Mouse (Mus musculus): ENCODE results near the gene Phospho2. TPM values are rescaled to one million over a fixed set of nuclear protein-coding genes. Genes with fewer than 3 reads are reported as not detected.

Phospho2 gene
- polyA plus RNA-seq, 1 experiment from 2014 or later = 26.1 TPM

DNA sequence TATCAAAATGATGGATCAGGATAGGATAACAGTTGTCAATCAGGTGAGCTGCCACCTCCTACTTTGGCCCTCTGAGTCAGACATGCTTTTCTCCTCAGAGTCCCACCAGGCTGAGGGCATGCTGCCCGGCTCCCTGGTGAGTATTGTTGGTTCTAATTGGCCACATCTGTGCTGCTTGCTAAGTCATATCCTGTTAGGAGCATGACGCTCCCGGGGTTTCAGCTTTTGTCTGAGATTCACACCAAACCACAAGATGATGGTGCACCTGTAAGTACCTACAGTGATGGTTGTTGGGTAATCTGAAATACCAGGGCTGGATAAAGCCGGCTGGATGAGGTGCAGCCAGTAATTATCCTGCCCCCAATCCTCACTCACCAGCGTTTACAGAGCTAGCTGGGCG lies 50.8 kb downstream of the Phospho2 start:
- ChIA-PET POLR2A (no interaction called here), CTCF (no interaction called here)
- DNase-seq (ENCODE audit: low read depth, low spot score) = no peak
- ATAC-seq = no peak
- no peaks in the 10 kb centered on the region for H3K27me3 ChIP-seq
- no peak for TF ChIP-seq CTCF (IDR thresholded peaks at IDR 0.05)
- in situ Hi-C loops (cut with MboI; ENCODE audit: low pct_unique_long_range_greater_than_20kb) = no loop called here

DNA sequence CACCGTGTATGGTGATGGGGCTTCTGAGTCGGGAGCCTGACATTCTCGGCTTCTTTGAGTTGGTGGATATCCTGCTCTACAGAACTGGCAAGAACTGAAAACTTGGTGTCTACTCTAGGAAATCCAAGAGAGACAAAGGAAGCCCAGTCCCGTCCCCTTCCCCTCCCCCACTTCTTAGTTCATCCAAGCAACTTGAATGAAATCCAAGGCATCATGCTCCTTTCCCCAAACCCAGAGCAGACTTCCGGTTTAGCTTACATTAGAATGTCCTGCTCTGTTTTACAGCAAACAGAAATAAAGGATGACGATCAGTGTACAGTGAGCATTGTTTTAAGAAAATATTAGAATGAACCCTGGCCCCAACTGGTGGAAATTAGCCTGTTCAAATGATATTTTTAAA lies 59.8 kb downstream of the Phospho2 start:
- in situ Hi-C loops (cut with MboI; ENCODE audit: low pct_unique_long_range_greater_than_20kb) = no loop called here
- no peak for ATAC-seq
- ChIA-PET POLR2A (interaction anchor here (0.7 kb wide), 1 partner anchor 507 kb away, joined by 4 read pairs; no protein-coding TSS in a partner anchor), CTCF (no interaction called here)
- no peak for TF ChIP-seq CTCF (IDR thresholded peaks at IDR 0.05)
- no peak for DNase-seq (ENCODE audit: low read depth, low spot score)
- H3K27me3 ChIP-seq = no peaks in the 10 kb centered on the region

Other genes with a start within 250 kb of the Phospho2 start
- gene Lrp2, start 203.6 kb upstream of the Phospho2 start, polyA plus RNA-seq (2021) = 39.0 TPM
- 20.8 TPM for gene Bbs5, start 142.5 kb upstream of the Phospho2 start, polyA plus RNA-seq (2021)
- 0.35 TPM for gene Klhl41, start 119.5 kb upstream of the Phospho2 start, polyA plus RNA-seq (2021)
- 26.0 TPM for gene Fastkd1, start 76.1 kb upstream of the Phospho2 start, polyA plus RNA-seq (2021)
- gene Ppig, start 67.1 kb upstream of the Phospho2 start, polyA plus RNA-seq (2021) = 83.7 TPM
- gene Ccdc173, start within 50 bp of the Phospho2 start, polyA plus RNA-seq (2021) = 8.5 TPM
- gene Klhl23, start 32.3 kb downstream of the Phospho2 start, polyA plus RNA-seq (2021) = 13.0 TPM
- gene Ssb, start 71.9 kb downstream of the Phospho2 start, polyA plus RNA-seq (2021) = 226 TPM
- gene Mettl5, start 96.0 kb downstream of the Phospho2 start, polyA plus RNA-seq (2021) = 19.6 TPM
- 39.4 TPM for gene Ubr3, start 107.6 kb downstream of the Phospho2 start, polyA plus RNA-seq (2021)
- 0.18 TPM for gene Myo3b, start 249.5 kb downstream of the Phospho2 start, polyA plus RNA-seq (2021)